Mouse (Mus musculus): ENCODE results near the gene Ctnnd2. TPM values are rescaled to one million over a fixed set of nuclear protein-coding genes. Genes with fewer than 3 reads are reported as not detected.

The Ctnnd2 gene
- total RNA-seq, 2 experiments from 2014 or later: 205 to 208 TPM

DNA sequence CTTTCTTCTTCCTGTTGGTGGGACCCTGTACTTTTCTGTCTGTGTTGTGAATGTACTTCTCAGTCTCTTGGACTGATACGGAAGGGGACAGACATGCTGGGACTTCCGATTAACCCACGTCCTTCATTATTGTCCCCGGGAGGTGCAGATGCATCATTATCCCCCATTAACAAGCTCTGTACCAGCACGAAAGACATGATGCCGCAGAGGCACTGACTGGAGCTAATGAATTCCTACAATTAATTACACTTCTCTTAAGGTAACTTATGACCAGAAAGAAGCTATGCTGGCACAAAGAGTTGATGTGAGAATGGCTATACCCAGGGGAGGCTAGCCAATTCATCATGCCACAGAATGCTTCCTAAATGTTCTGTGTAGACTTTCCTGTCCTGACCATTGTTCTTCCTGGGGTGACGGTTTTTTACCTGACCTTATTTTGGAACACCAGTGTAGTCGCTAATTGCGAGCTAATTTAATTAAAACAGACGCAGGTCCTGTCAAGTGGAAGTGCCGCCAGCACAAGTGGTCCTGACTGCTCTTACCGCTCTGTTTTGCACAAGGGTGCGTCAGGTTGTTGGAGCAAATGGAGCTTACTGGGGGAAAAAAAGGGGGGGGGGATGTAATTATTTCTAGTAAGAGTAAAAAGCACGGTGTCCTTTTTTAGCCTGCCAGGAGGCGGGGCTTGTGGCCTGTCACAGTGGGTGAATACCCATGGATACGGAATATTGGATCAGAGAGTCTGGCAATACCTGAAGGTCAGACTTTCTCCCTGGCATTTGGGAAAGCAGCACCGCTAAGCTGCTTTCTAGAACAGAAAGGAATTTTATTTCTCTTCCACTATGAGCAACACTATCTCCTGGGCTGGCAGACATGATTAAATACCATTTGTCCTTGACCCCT is 685.1 kb downstream of the Ctnnd2 start:
- DNase-seq (ENCODE audit: low spot score in 2 of 2): no peak

DNA sequence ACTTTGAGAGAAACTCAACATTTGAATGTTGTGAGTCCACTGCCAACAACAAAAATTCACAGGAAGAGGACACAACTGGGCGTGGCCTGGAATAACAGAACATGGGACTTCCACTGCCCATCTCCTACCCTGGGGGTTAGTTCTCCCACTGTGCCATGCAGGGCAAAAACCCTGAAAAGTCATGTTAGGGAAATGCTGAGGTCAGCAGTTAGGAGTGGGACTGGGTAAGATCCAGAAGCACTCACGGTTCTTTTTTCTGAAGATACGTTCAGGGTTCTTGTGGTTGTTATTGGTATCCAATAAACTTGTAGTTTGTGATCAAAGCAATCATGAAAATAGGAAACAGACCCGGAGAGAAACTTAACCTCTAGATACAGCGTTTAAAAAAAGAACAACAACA is 695.0 kb downstream of the Ctnnd2 start:
- no peak for DNase-seq (ENCODE audit: low spot score in 2 of 2)

DNA sequence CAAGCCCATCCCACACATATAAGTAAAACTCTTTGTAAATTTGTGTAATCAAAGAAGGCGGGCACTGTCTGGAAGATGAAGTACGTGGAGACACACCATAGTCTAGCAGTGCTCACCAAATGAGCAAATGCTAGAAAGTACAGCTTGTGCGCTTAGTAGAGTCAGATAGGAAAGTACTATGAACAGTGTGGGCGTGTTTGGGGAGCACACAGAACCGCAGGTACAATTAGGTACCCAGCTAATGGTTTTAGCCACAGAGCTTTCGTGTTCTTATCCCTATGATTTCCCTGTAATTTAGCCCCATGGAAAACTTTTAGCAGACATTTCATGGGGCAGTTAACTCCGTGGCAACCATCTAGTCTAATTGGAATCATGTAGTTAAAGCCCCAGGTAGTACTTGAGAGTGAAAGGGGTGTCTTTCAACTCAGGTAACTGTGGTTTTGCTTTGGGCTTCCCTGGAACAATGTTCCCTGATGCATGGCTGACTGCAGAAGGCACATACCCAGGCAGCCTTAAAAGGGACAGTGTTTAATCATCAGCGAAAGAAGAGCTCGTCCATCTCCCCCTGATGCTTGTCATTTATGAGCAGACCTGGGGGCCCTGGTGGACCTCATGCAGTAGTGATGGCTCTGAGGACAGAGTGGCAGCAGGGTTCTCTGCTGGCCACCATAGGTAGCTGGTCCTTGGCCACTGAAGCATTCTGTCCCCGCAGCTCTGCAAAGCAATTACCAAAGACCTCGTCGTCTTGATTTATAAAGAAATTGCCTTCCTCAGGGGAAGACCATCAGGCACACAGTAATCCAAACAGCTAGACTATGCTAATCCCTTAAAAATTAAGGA is 697.5 kb downstream of the Ctnnd2 start:
- no peak for DNase-seq (ENCODE audit: low spot score in 2 of 2)

DNA sequence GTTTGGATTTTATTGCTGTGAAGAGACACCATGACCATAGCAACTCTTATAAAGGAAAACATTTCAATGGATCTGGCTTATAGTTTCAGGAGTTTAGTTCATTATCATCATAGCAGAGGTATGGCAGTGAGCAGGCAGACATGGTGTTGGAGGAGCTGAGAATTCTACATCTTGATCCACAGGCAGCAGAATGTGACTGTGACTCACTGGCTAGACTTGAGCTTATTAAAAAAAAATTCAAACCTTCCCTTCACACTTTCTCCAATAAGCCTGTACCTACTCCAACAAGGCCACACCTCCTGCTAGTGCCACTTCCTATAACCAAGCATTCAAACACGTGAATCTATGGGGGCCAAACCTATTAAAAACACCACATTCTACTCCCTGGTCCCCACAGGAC is 703.1 kb downstream of the Ctnnd2 start:
- DNase-seq (ENCODE audit: low spot score in 2 of 2): no peak

- DNase-seq (ENCODE audit: low spot score in 2 of 2): no peak
Measured at GRCm38 (mm10) chr15:30884692-30885334, 712.4 kb downstream of the Ctnnd2 start.

GRCm38 (mm10) chr15:30885410-30885809 is 713.0 kb downstream of the Ctnnd2 start:
- no peak for DNase-seq (ENCODE audit: low spot score in 2 of 2)

GRCm38 (mm10) chr15:30887559-30887958 is 715.2 kb downstream of the Ctnnd2 start:
- peak; percentile 80 to 86 for DNase-seq (ENCODE audit: low spot score in 2 of 2)

- DNase-seq (ENCODE audit: low spot score in 2 of 2): no peak
Measured at GRCm38 (mm10) chr15:30891986-30892385, 719.6 kb downstream of the Ctnnd2 start.

- peak; percentile 39 to 57 for DNase-seq (ENCODE audit: low spot score in 2 of 2)
Measured at GRCm38 (mm10) chr15:30895063-30895462, 722.7 kb downstream of the Ctnnd2 start.

DNA sequence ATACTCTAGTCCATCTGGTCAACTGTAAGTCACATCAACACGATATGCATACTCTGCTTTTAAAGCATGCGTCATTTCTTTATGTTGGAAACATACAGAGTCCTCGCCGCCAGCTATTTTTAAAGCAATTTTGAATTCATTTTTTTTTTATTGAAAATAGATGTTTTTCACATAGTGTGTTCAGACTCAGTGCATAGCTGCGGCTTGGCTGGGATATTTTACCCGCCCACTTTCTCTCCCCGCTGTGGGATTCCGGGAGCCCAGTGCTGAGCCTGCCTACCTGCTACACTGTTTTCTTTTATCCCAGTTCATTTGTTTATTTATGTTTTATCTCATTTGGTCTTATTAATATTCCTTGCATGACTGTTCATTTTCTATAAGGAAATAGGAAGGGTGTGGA is 724.9 kb downstream of the Ctnnd2 start:
- no peak for DNase-seq (ENCODE audit: low spot score in 2 of 2)

- no peak for DNase-seq (ENCODE audit: low spot score in 2 of 2)
Measured at GRCm38 (mm10) chr15:30908027-30908426, 735.6 kb downstream of the Ctnnd2 start.

DNA sequence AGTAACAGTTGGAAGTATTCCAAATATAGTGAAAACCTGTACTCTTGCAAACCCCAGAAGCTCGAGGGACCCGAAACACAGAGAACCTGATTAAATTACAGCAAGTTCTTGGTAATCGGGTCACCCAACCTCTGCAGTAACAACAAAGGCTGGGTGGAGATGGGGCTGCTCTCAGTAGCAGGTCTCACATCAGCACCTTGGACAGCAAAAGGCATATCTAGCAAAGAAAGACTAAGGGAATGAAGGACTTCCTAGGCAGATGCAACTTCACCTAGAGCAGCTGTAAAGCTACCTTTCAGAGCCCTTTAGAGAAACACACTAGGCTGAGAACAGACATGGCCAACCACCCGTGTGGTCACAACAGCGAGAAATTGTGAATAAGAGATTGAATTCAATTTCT is 741.0 kb downstream of the Ctnnd2 start:
- no peak for DNase-seq (ENCODE audit: low spot score in 2 of 2)

DNA sequence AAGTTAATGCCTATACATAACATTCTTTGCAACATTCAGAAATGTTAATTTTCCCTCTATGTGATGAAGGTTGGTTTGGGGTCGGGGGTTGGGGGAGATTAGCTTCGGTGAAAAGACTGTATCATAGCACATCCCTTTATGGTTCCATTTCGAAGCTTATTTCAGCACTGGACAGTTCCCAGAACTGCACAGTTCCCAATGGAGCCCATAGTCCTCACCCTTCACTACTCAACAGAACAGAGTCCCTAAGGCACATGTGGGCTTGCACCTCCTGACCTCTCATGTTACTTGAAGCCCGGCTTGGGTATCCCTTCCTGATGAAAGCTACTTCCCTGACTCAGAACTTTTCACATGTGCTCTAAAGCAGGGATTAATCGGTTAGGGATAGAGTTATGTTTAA is 753.4 kb downstream of the Ctnnd2 start:
- DNase-seq (ENCODE audit: low spot score in 2 of 2): no peak

GRCm38 (mm10) chr15:30927632-30928031 is 755.2 kb downstream of the Ctnnd2 start:
- no peak for DNase-seq (ENCODE audit: low spot score in 2 of 2)

DNA sequence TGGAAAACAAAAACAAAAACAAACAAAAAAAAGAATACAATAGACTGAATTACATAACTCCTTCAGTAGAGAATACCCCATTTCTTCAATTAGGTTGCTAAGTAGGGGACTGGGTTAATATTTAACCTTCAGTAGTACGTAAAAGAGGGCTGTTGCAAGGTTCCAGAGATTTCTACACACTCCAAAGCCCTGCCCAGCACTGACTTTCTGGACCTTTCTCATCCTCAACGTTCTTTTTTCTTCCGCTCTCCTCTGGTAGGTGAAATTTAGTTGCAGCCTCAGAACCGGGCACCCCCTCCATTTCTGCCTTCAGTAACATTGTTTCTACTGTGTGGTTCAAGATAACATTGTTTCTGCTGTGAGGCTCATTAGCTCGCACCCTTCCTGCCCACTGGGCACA is 759.5 kb downstream of the Ctnnd2 start:
- no peak for DNase-seq (ENCODE audit: low spot score in 2 of 2)

DNA sequence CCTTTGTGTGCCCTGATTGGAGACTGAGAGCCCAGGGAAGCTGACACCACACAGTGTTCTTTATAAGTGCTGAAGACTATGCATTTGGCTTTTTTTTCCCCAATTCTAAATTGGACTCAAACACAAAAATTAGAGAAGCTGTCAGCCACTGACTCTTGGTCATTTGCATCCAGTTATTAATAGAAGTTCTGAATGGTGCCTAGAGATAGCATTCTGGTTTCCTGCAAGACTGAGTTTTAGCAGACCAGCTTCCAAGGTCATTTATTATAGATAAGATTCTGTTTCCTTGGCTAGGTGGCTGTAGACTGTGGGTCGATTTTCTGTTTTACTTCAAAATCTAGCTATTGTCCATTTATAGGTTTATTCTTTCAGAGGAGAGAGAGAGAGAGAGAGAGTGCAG is 773.5 kb downstream of the Ctnnd2 start:
- DNase-seq (ENCODE audit: low spot score in 2 of 2): no peak

GRCm38 (mm10) chr15:30958513-30958912 is 786.1 kb downstream of the Ctnnd2 start:
- DNase-seq (ENCODE audit: low spot score in 2 of 2): no peak

- DNase-seq (ENCODE audit: low spot score in 2 of 2): peak in 1 of 2 experiments; percentile 25
Measured at GRCm38 (mm10) chr15:30962421-30963160, 790.2 kb downstream of the Ctnnd2 start.

- DNase-seq (ENCODE audit: low spot score in 2 of 2): no peak
Measured at GRCm38 (mm10) chr15:30964046-30964445, 791.7 kb downstream of the Ctnnd2 start.

- no peak for DNase-seq (ENCODE audit: low spot score in 2 of 2)
Measured at GRCm38 (mm10) chr15:30964865-30965679, 792.7 kb downstream of the Ctnnd2 start.
